Mouse (Mus musculus): ENCODE measurements at regions not wholly inside any gene's neighbourhood (a gene's known extent, or its start where the extent isn't known, plus 50 kb on each side); places are given as distances from the start of the nearest gene placed in this dataset.

GRCm38 (mm10) chr9:91074175-91074480 lies 288.1 kb upstream of the Zic4 start:
- TF ChIP-seq CTCF (IDR thresholded peaks at IDR 0.05; ENCODE audit: borderline replicate concordance, insufficient read depth, low read length) (no peak), POLR2A (IDR thresholded peaks at IDR 0.05; ENCODE audit: low read depth, low read length) (no peak)
- Histone ChIP-seq H3K4me3 (ENCODE audit: insufficient read depth, low read length) (no peak overlapping the region), H3K4me1 (ENCODE audit: control insufficient read depth, insufficient read depth, low read length) (no peaks in the 10 kb centered on the region), H3K27ac (ENCODE audit: insufficient read depth, low read length) (no peak overlapping the region)

DNA sequence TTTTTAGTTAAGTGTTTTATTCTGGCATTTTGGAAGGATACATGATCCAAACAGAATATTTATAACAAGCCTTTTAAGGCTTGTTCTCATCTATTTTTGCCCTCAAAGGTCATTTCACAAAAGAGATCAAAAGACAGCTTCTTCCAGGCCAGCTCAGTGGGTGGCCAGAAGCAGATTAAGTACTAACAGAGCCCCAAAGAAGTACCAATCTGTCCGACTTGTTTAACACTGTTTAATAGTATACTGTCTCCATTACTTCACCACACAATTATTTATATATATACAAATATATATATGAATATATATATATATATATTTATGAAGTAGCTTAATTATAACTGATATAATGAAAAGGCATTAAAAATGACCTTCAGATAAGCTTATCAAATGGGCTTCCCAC lies 284.7 kb upstream of the Zic4 start:
- Histone ChIP-seq H3K27ac (ENCODE audit: insufficient read depth, low read length) (no peak overlapping the region), H3K4me3 (ENCODE audit: insufficient read depth, low read length) (no peak overlapping the region), H3K4me1 (ENCODE audit: control insufficient read depth, insufficient read depth, low read length) (no peaks in the 10 kb centered on the region)
- TF ChIP-seq CTCF (IDR thresholded peaks at IDR 0.05; ENCODE audit: borderline replicate concordance, insufficient read depth, low read length) (no peak), POLR2A (IDR thresholded peaks at IDR 0.05; ENCODE audit: low read depth, low read length) (no peak)

GRCm38 (mm10) chr9:91083791-91084190 lies 278.4 kb upstream of the Zic4 start:
- H3K4me3 ChIP-seq (ENCODE audit: insufficient read depth, low read length) = no peak overlapping the region
- no peak for TF ChIP-seq CTCF (IDR thresholded peaks at IDR 0.05; ENCODE audit: borderline replicate concordance, insufficient read depth, low read length)
- TF ChIP-seq POLR2A (IDR thresholded peaks at IDR 0.05; ENCODE audit: low read depth, low read length) = no peak

DNA sequence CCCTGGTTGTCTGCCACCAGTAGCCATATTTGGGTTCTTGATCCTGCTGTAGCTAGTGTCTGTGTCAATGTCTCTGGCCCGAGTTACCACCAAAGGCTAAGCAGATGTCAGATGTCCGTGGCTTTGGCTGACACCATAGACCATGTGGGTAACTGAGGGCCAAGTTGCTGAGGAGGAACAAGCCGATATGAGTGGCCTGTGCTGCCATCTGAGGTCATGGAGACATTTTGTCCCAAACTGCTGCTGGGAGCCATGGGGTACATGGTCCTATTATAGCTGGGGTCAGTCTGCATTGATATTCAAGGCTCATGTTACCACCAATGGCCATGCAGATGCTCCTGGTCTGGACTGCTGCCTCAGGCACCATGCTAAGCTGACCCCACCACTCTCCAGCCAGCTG lies 276.3 kb upstream of the Zic4 start:
- TF ChIP-seq CTCF (IDR thresholded peaks at IDR 0.05; ENCODE audit: borderline replicate concordance, insufficient read depth, low read length) (no peak), POLR2A (IDR thresholded peaks at IDR 0.05; ENCODE audit: low read depth, low read length) (no peak)
- Histone ChIP-seq H3K4me3 (ENCODE audit: insufficient read depth, low read length) (no peak overlapping the region), H3K27ac (ENCODE audit: insufficient read depth, low read length) (no peak overlapping the region), H3K4me1 (ENCODE audit: control insufficient read depth, insufficient read depth, low read length) (no peaks in the 10 kb centered on the region)

More at GRCm38 (mm10) chr9:91083791-91084190, 278.4 kb upstream of the Zic4 start:
- no peaks in the 10 kb centered on the region for H3K4me1 ChIP-seq (ENCODE audit: control insufficient read depth, insufficient read depth, low read length)
- H3K27ac ChIP-seq (ENCODE audit: insufficient read depth, low read length) = no peak overlapping the region

- no peak for TF ChIP-seq POLR2A (IDR thresholded peaks at IDR 0.05; ENCODE audit: low read depth, low read length)
- TF ChIP-seq CTCF (IDR thresholded peaks at IDR 0.05; ENCODE audit: borderline replicate concordance, insufficient read depth, low read length) = no peak
- H3K4me3 ChIP-seq (ENCODE audit: insufficient read depth, low read length) = no peak overlapping the region
- H3K27ac ChIP-seq (ENCODE audit: insufficient read depth, low read length) = no peak overlapping the region
- H3K4me1 ChIP-seq (ENCODE audit: control insufficient read depth, insufficient read depth, low read length) = no peaks in the 10 kb centered on the region
Measured at GRCm38 (mm10) chr9:91089348-91089747, 272.9 kb upstream of the Zic4 start.

GRCm38 (mm10) chr9:91091421-91092050 lies 270.7 kb upstream of the Zic4 start:
- no peaks in the 10 kb centered on the region for H3K4me1 ChIP-seq (ENCODE audit: control insufficient read depth, insufficient read depth, low read length)
- TF ChIP-seq CTCF (IDR thresholded peaks at IDR 0.05; ENCODE audit: borderline replicate concordance, insufficient read depth, low read length) (no peak), POLR2A (IDR thresholded peaks at IDR 0.05; ENCODE audit: low read depth, low read length) (no peak)
- no peak overlapping the region for H3K4me3 ChIP-seq (ENCODE audit: insufficient read depth, low read length)
- H3K27ac ChIP-seq (ENCODE audit: insufficient read depth, low read length) = no peak overlapping the region

GRCm38 (mm10) chr9:91101614-91102407 lies 260.4 kb upstream of the Zic4 start:
- Histone ChIP-seq H3K27ac (ENCODE audit: insufficient read depth, low read length) (no peak overlapping the region), H3K4me3 (ENCODE audit: insufficient read depth, low read length) (no peak overlapping the region), H3K4me1 (ENCODE audit: control insufficient read depth, insufficient read depth, low read length) (no peaks in the 10 kb centered on the region)
- TF ChIP-seq POLR2A (IDR thresholded peaks at IDR 0.05; ENCODE audit: low read depth, low read length) = no peak
- TF ChIP-seq CTCF (IDR thresholded peaks at IDR 0.05; ENCODE audit: borderline replicate concordance, insufficient read depth, low read length) = no peak

DNA sequence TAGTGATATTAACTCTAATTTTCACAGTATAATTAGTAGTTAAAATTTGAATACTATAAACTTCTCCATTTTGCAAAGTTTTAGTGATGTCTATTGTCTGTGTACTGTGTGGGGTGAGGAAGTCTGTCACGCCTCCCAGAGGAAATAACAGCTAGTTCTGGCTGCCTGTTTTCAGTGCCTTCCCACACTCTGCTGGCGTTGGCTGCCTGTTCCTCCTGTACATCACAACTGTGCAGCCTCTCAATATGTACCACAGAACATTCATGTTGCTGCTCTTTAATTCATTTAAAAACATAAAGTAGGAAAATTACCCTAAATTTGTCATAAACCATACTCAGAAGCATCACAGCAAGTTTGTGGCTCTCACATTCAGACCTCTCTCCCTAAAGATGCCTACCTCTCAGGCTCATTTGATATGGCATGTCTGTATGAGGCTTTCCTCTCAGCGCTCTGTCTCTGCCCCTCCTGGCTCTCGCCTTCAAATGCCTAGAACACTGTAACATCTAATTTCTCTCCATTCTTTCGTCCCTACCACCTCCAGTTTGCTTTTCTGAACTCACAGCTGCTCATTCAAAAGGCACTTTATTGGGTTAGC lies 239.7 kb upstream of the Zic4 start:
- H3K27ac ChIP-seq (ENCODE audit: insufficient read depth, low read length) = no peak overlapping the region
- TF ChIP-seq CTCF (IDR thresholded peaks at IDR 0.05; ENCODE audit: borderline replicate concordance, insufficient read depth, low read length) (no peak), POLR2A (IDR thresholded peaks at IDR 0.05; ENCODE audit: low read depth, low read length) (no peak)

DNA sequence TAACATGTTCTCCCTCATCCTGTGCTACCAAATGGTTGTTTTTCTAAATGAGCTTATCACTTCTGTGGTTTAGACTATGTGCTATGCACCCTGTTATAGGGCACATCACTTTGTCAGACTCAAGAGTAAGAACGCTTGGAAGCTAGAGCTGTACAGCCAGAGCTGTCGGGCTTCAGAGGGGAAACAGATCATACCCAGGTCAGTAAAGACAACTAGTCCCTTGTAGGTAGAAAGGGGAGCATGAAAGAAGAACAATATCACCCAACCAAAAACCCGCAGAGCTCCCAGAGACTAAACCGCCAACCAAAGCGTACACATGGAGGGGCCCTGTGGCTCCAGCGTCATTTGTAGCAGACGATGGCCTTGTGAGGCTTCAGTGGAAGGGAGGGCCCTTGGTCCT lies 239.0 kb upstream of the Zic4 start:
- no peaks in the 10 kb centered on the region for H3K4me1 ChIP-seq (ENCODE audit: control insufficient read depth, insufficient read depth, low read length)
- no peak overlapping the region for H3K4me3 ChIP-seq (ENCODE audit: insufficient read depth, low read length)
- TF ChIP-seq CTCF (IDR thresholded peaks at IDR 0.05; ENCODE audit: borderline replicate concordance, insufficient read depth, low read length) (no peak), POLR2A (IDR thresholded peaks at IDR 0.05; ENCODE audit: low read depth, low read length) (no peak)
- no peak overlapping the region for H3K27ac ChIP-seq (ENCODE audit: insufficient read depth, low read length)

More for the DNA sequence above, 239.7 kb upstream of the Zic4 start:
- Histone ChIP-seq H3K4me1 (ENCODE audit: control insufficient read depth, insufficient read depth, low read length) (no peaks in the 10 kb centered on the region), H3K4me3 (ENCODE audit: insufficient read depth, low read length) (no peak overlapping the region)

All from embryonic fibroblast, embryonic 13.5 days (primary cell).